Mouse (Mus musculus): Measurements from ENCODE around the gene Utrn. TPM values are rescaled to one million over a fixed set of nuclear protein-coding genes. Genes with fewer than 3 reads are reported as not detected.

Utrn gene
- polyA plus RNA-seq, 1 experiment from 2014 or later = 16.0 TPM

DNA sequence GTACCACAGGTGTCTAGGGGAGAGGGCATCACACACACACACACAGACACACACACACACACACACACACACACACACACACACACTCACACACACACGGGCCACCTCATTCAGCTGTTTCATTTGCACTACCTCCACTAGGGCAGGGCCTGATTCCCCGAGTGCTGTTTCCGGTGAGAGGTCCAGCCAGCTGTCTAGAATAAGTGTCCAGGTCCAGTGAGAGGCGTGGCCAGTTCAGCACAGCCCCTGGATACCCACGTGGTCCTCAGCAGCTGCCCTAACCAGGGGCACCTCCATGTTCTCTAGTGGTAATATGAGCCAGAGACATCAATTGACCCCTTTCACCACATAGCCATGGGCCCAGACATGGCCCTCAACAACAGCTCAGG, 35.0 kb upstream of the Utrn start:
- 81% methylated on average over 5 of the region's 5 CpGs for WGBS
- Histone ChIP-seq H3K4me1 (ENCODE audit: control insufficient read depth, insufficient read depth, low read length) (no peaks in the 10 kb centered on the region), H3K27me3 (ENCODE audit: control insufficient read depth, insufficient read depth, low read length) (no peaks in the 10 kb centered on the region), H3K9me3 (ENCODE audit: control insufficient read depth, low read length) (no peaks in the 10 kb centered on the region), H3K4me3 (ENCODE audit: low read depth, low read length) (no peak overlapping the region), H3K36me3 (ENCODE audit: control insufficient read depth, insufficient read depth, low read length) (no peaks in the 10 kb centered on the region), H3K4me2 (ENCODE audit: low read depth, low read length) (no peak overlapping the region), H3K27ac (ENCODE audit: low read depth, low read length) (no peak overlapping the region), H3K9ac (replicated peaks; ENCODE audit: low read depth, low read length) (no peak overlapping the region)
- no peak for ATAC-seq (ENCODE audit: low read depth)

DNA sequence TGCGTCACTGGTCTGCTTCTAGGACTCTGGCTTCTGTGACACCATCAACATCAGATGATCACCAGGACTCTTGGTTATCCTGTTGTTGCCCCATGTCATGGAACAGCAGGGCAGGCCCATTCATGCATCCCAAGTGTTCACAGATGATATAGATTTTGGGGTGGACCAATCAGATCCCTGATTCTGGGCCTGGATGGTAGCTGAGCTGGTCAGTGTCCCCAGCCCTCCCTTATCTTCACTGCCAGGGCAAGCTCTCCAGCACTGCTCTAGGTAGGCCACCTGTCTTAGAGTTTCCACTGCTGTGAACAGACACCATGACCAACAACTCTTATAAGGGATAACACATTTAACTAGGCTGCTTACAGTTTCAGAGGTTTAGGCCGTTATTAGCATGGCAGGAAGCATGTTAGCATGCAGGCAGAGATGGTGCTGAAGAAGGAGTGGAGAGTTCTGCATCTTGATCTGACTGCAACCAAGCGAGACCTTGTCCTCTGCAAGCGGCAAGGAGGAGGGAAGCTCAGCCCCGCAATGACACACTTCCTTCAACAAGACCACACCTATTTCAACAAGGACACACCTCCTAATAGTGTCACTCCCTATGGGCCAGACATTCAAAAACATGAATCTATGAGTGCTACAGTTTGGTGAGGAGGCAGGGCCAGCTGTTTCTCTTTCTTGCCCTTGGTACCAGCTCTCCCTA, 34.4 kb upstream of the Utrn start:
- no peaks in the 10 kb centered on the region for H3K27me3 ChIP-seq (ENCODE audit: control insufficient read depth, insufficient read depth, low read length)
- H3K9me3 ChIP-seq (ENCODE audit: control insufficient read depth, low read length) = no peaks in the 10 kb centered on the region
- no peak overlapping the region for H3K27ac ChIP-seq (ENCODE audit: low read depth, low read length)
- no peak overlapping the region for H3K9ac ChIP-seq (replicated peaks; ENCODE audit: low read depth, low read length)
- no peak overlapping the region for H3K4me2 ChIP-seq (ENCODE audit: low read depth, low read length)
- H3K4me3 ChIP-seq (ENCODE audit: low read depth, low read length) = no peak overlapping the region
- H3K36me3 ChIP-seq (ENCODE audit: control insufficient read depth, insufficient read depth, low read length) = no peaks in the 10 kb centered on the region
- H3K4me1 ChIP-seq (ENCODE audit: control insufficient read depth, insufficient read depth, low read length) = no peaks in the 10 kb centered on the region
- ATAC-seq (ENCODE audit: low read depth) = no peak
- WGBS = 89% methylated on average over 5 of the region's 5 CpGs

DNA sequence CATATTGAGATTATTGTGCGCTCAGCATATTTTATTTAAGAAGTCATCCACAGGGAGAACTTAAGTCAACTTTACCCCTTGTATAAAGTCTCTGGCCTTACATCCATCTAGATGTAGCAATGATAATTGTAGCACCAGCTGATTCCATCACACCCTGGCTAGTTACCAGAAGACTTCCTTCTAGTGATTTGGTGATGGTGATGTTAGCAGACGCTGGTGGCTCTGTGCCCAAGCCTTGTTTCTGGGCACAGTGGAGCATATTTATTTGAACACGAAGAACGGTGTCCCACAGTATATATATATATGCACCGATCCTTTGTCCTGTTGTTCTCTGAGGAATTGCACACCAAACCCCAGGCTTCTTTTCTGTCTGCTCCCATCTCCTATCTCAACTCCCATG, 30.7 kb upstream of the Utrn start:
- no peaks in the 10 kb centered on the region for H3K4me1 ChIP-seq (ENCODE audit: control insufficient read depth, insufficient read depth, low read length)
- WGBS = 95% methylated on average over 5 of the region's 5 CpGs

DNA sequence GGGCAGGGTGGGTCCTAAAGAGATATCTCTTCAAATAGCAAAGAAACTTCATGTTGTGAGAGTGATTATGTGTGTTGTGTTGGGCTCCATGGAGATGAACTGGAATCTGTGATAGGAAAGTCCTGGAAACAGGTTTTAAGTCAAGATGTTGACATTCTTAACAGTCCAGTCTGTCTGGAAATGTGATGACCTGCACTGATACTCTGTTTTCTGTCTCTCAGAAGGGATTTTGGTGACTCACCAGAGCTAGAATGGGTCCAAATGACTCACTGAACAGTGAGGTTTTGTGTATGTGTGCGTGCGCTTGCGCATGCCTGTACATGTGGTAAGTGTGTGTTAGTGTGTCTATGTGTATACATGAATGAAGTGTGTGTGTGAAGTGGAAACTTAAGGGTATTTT, 24.2 kb upstream of the Utrn start:
- 98% methylated on average over 3 of the region's 3 CpGs for WGBS
- H3K4me2 ChIP-seq (ENCODE audit: low read depth, low read length) = no peak overlapping the region

More for the DNA sequence above, 30.7 kb upstream of the Utrn start:
- ATAC-seq (ENCODE audit: low read depth) = no peak
- Histone ChIP-seq H3K36me3 (ENCODE audit: control insufficient read depth, insufficient read depth, low read length) (no peaks in the 10 kb centered on the region), H3K9me3 (ENCODE audit: control insufficient read depth, low read length) (no peaks in the 10 kb centered on the region), H3K9ac (replicated peaks; ENCODE audit: low read depth, low read length) (no peak overlapping the region), H3K27ac (ENCODE audit: low read depth, low read length) (no peak overlapping the region), H3K4me2 (ENCODE audit: low read depth, low read length) (no peak overlapping the region), H3K27me3 (ENCODE audit: control insufficient read depth, insufficient read depth, low read length) (no peaks in the 10 kb centered on the region), H3K4me3 (ENCODE audit: low read depth, low read length) (no peak overlapping the region)

DNA sequence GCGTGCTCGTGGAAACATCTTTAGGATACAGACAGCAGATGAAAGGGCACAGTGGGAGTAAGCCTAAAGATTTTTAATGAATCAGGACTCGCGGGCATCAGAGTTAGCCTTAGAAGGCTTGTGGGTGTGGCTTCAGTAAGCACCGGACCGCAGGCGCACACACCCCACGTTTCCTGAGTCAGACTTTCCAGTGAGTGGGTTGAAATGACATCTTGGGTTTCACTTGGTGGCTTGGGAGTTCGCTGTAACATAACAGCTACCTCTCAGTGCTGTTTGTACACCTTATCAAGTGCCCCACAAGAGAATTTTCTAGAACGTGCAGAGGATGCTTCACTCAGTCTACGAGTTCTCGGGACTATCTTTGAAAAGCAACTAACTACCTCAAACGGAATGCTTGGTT, 19.2 kb upstream of the Utrn start:
- Histone ChIP-seq H3K9ac (replicated peaks; ENCODE audit: low read depth, low read length) (no peak overlapping the region), H3K27me3 (ENCODE audit: control insufficient read depth, insufficient read depth, low read length) (no peaks in the 10 kb centered on the region), H3K36me3 (ENCODE audit: control insufficient read depth, insufficient read depth, low read length) (no peaks in the 10 kb centered on the region), H3K4me1 (ENCODE audit: control insufficient read depth, insufficient read depth, low read length) (no peaks in the 10 kb centered on the region), H3K27ac (ENCODE audit: low read depth, low read length) (no peak overlapping the region), H3K9me3 (ENCODE audit: control insufficient read depth, low read length) (no peaks in the 10 kb centered on the region), H3K4me3 (ENCODE audit: low read depth, low read length) (no peak overlapping the region), H3K4me2 (ENCODE audit: low read depth, low read length) (no peak overlapping the region)
- no peak for ATAC-seq (ENCODE audit: low read depth)
- 88% methylated on average over 13 of the region's 13 CpGs for WGBS

More for the DNA sequence above, 24.2 kb upstream of the Utrn start:
- no peaks in the 10 kb centered on the region for H3K4me1 ChIP-seq (ENCODE audit: control insufficient read depth, insufficient read depth, low read length)
- ATAC-seq (ENCODE audit: low read depth) = no peak
- no peak overlapping the region for H3K9ac ChIP-seq (replicated peaks; ENCODE audit: low read depth, low read length)
- H3K27ac ChIP-seq (ENCODE audit: low read depth, low read length) = no peak overlapping the region
- H3K36me3 ChIP-seq (ENCODE audit: control insufficient read depth, insufficient read depth, low read length) = no peaks in the 10 kb centered on the region
- H3K4me3 ChIP-seq (ENCODE audit: low read depth, low read length) = no peak overlapping the region
- H3K27me3 ChIP-seq (ENCODE audit: control insufficient read depth, insufficient read depth, low read length) = no peaks in the 10 kb centered on the region
- H3K9me3 ChIP-seq (ENCODE audit: control insufficient read depth, low read length) = no peaks in the 10 kb centered on the region

DNA sequence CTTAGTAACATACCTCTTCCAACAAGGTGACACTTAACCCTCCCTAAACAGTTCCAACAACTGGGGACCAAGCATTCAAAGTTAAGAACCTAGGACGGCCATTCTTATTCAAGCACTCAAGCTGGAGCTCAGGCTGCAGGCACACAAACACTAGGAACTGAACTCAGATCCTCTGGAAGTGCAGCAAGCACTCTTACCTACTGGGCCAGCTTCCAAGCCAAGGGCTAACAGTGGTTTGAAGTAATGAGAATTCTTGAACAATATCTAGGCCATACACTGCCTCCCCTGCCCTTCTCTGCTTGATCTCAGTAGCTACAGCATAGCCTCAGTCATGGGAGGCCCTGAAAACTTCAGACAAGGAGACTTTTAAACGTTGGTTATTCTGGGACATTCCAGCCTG, 18.6 kb upstream of the Utrn start:
- H3K9ac ChIP-seq (replicated peaks; ENCODE audit: low read depth, low read length) = no peak overlapping the region
- no peaks in the 10 kb centered on the region for H3K36me3 ChIP-seq (ENCODE audit: control insufficient read depth, insufficient read depth, low read length)
- no peak overlapping the region for H3K27ac ChIP-seq (ENCODE audit: low read depth, low read length)
- no peak for ATAC-seq (ENCODE audit: low read depth)
- no peaks in the 10 kb centered on the region for H3K9me3 ChIP-seq (ENCODE audit: control insufficient read depth, low read length)
- no peaks in the 10 kb centered on the region for H3K4me1 ChIP-seq (ENCODE audit: control insufficient read depth, insufficient read depth, low read length)
- no peak overlapping the region for H3K4me3 ChIP-seq (ENCODE audit: low read depth, low read length)
- H3K27me3 ChIP-seq (ENCODE audit: control insufficient read depth, insufficient read depth, low read length) = no peaks in the 10 kb centered on the region
- WGBS = 81% methylated on average over 2 of the region's 2 CpGs
- no peak overlapping the region for H3K4me2 ChIP-seq (ENCODE audit: low read depth, low read length)

DNA sequence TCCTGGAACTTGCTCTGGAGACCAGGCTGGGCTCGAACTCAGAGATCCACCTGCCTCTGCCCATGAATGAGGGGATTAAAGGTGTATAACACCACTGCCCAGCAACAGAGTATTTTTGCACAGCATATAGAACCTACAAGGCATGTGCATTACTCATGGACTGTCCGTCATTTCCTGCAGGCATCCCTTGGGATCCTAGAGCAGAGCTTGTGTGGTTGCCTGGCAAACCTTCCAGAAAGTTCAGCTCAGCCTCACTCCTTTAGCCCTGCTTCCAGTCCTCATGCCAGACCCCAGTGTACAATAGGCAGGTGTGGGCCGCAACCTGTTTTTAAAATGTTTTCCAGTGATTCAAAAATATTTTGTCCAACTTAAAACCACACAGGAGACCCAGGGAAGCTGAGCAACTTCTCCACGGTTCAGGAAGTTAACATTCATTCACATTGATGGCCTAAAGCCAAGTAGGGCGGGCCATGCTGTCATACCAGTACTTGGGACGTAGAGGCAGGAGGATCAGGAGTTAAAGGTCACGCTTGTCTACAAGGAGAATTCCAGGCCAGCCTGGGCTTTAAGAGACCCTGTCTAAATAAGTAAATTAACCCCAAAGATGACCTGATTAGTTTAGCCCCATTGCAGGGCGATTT, 15.3 kb upstream of the Utrn start:
- ATAC-seq (ENCODE audit: low read depth) = no peak
- Histone ChIP-seq H3K4me3 (ENCODE audit: low read depth, low read length) (no peak overlapping the region), H3K27me3 (ENCODE audit: control insufficient read depth, insufficient read depth, low read length) (no peaks in the 10 kb centered on the region), H3K27ac (ENCODE audit: low read depth, low read length) (no peak overlapping the region), H3K36me3 (ENCODE audit: control insufficient read depth, insufficient read depth, low read length) (no peaks in the 10 kb centered on the region), H3K4me1 (ENCODE audit: control insufficient read depth, insufficient read depth, low read length) (no peaks in the 10 kb centered on the region), H3K9me3 (ENCODE audit: control insufficient read depth, low read length) (no peaks in the 10 kb centered on the region), H3K4me2 (ENCODE audit: low read depth, low read length) (no peak overlapping the region), H3K9ac (replicated peaks; ENCODE audit: low read depth, low read length) (no peak overlapping the region)
- WGBS = 75% methylated on average over 8 of the region's 8 CpGs

DNA sequence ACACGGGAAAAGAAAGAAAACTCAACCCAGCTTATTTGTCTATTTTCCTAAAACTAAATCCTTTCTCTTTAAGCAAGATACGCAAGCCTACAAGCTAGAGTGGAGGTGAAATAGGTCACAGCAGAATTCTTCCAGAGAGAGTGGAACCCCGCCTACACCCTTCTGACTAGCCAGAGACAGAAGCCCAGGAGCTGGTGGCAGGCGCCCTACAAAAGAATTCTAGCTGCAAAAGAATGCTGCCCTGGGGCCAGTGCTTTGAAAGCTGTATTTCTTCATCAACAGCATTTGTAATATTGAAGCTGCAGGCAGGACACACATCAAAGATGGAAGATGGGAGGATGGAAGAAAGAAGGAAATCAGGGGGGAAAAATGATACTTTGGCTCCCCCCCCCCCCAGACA, 12.7 kb upstream of the Utrn start:
- Histone ChIP-seq H3K4me1 (ENCODE audit: control insufficient read depth, insufficient read depth, low read length) (0 out of 2 replicates have a peak, but pooled peaks cover 3% of the 10 kb centered on the region), H3K4me3 (ENCODE audit: low read depth, low read length) (no peak overlapping the region), H3K27ac (ENCODE audit: low read depth, low read length) (no peak overlapping the region), H3K9me3 (ENCODE audit: control insufficient read depth, low read length) (no peaks in the 10 kb centered on the region), H3K27me3 (ENCODE audit: control insufficient read depth, insufficient read depth, low read length) (no peaks in the 10 kb centered on the region), H3K36me3 (ENCODE audit: control insufficient read depth, insufficient read depth, low read length) (no peaks in the 10 kb centered on the region), H3K9ac (replicated peaks; ENCODE audit: low read depth, low read length) (no peak overlapping the region), H3K4me2 (ENCODE audit: low read depth, low read length) (no peak overlapping the region)
- ATAC-seq (ENCODE audit: low read depth) = no peak
- 87% methylated on average over 4 of the region's 4 CpGs for WGBS

DNA sequence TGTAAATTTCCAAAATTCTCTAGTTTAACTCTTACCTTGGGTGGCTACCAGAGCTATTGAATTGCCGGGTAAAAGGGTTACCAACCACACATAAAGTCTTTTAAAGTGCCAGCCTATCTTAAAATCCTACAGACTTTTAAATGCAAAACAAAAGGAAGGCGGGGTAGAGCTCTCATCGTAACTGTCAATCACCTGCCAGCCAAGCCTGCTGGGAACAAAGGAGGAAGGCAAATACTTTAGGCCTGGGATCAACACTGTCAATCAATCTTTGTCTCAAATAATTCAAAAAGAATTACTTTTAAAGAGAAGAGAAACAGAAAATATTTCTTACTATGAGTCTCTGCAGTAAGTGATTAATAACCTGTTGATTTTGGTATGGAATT, 10.1 kb upstream of the Utrn start:
- Histone ChIP-seq H3K27me3 (ENCODE audit: control insufficient read depth, insufficient read depth, low read length) (no peaks in the 10 kb centered on the region), H3K4me1 (ENCODE audit: control insufficient read depth, insufficient read depth, low read length) (0 out of 2 replicates have a peak, but pooled peaks cover 3% of the 10 kb centered on the region), H3K9me3 (ENCODE audit: control insufficient read depth, low read length) (no peaks in the 10 kb centered on the region), H3K4me3 (ENCODE audit: low read depth, low read length) (no peak overlapping the region), H3K27ac (ENCODE audit: low read depth, low read length) (no peak overlapping the region), H3K9ac (replicated peaks; ENCODE audit: low read depth, low read length) (no peak overlapping the region), H3K4me2 (ENCODE audit: low read depth, low read length) (no peak overlapping the region), H3K36me3 (ENCODE audit: control insufficient read depth, insufficient read depth, low read length) (no peaks in the 10 kb centered on the region)
- 5% methylated on average over 3 of the region's 3 CpGs for WGBS
- no peak for ATAC-seq (ENCODE audit: low read depth)
